Mouse (Mus musculus) liver, embryonic 14.5 days (tissue): ENCODE data around the gene Cmip. TPM values are rescaled to one million over a fixed set of nuclear protein-coding genes. Genes with fewer than 3 reads are reported as not detected.

Experiments used
- ATAC-seq: fragments of 200-750 bp; cut with Nextera tagmentation; 2 replicates; pipeline ENCODE4 v1.8.0; 2017; ENCODE audit warnings: moderate number of reproducible peaks, mild to moderate bottlenecking, moderate library complexity; ENCODE audit not compliant: insufficient read depth
- DNase-seq, 3 experiments: peaks; one replicate each; pipeline ENCODE4 v3.0.0-alpha.2; 2012 to 2013; ENCODE audit warnings: low read depth in 3 of 3, low spot score in 3 of 3
- H3K27ac ChIP-seq: fragments of 300-500 bp; sonication (generic); 2 replicates; pipeline ENCODE4 v1.5.1; 2014; ENCODE audit warnings: moderate library complexity, mild to moderate bottlenecking, control low read depth, inconsistent platforms
- H3K27me3 ChIP-seq: fragments of 300-500 bp; sonication (generic); 2 replicates; pipeline ENCODE4 v1.6.1; 2014; ENCODE audit warnings: mild to moderate bottlenecking, low read length, moderate library complexity; ENCODE audit not compliant: control insufficient read depth, insufficient read depth
- H3K36me3 ChIP-seq: fragments of 300-500 bp; sonication (generic); replicated peaks from 2 replicates; pipeline ENCODE4 v1.6.1; 2014; ENCODE audit warnings: low read depth; ENCODE audit not compliant: control insufficient read depth, insufficient read depth
- H3K4me1 ChIP-seq, 2 experiments: fragments of 200-500 bp in 1 of 2; fragments of 300-500 bp in 1 of 2; sonication (generic) in 1 of 2; replicated peaks; 2 replicates each; pipeline ENCODE4 v1.6.1; 2012 to 2014; ENCODE audit warnings: antibody characterized with exemption in 1 of 2, inconsistent platforms in 1 of 2, low read length in 1 of 2; ENCODE audit not compliant: control insufficient read depth in 2 of 2, insufficient read depth in 2 of 2
- H3K4me2 ChIP-seq: fragments of 300-500 bp; sonication (generic); 2 replicates; pipeline ENCODE4 v1.6.1; 2014; ENCODE audit warnings: low read depth, mild to moderate bottlenecking, control low read depth, moderate library complexity
- H3K4me3 ChIP-seq, 2 experiments: fragments of 200-500 bp in 1 of 2; fragments of 300-500 bp in 1 of 2; sonication (generic) in 1 of 2; 2 replicates each; pipeline ENCODE4 v1.5.1; 2012 to 2014; ENCODE audit warnings: low read depth in 2 of 2, low read length in 2 of 2, mild to moderate bottlenecking in 2 of 2, control low read depth in 1 of 2, inconsistent platforms in 1 of 2, moderate library complexity in 1 of 2; ENCODE audit not compliant: insufficient read depth in 1 of 2
- H3K9ac ChIP-seq: fragments of 300-500 bp; sonication (generic); replicated peaks from 2 replicates; pipeline ENCODE4 v1.6.1; 2014; ENCODE audit warnings: mild to moderate bottlenecking, control low read depth, moderate library complexity
- H3K9me3 ChIP-seq: fragments of 300-500 bp; sonication (generic); 2 replicates; pipeline ENCODE4 v1.6.1; 2016; ENCODE audit warnings: low read length, mixed read lengths; ENCODE audit not compliant: control insufficient read depth
- CTCF ChIP-seq: IDR thresholded peaks from 2 replicates; pipeline ENCODE4 v1.5.1; 2016; ENCODE audit warnings: antibody characterized with exemption, low read depth, control low read depth
- EP300 ChIP-seq: IDR thresholded peaks from 2 replicates; pipeline ENCODE4 v1.6.1; 2016; ENCODE audit warnings: antibody characterized with exemption, low read depth
- WGBS: fragments of 180-500 bp; shearing (Covaris S2); extraction: QIAGEN DNeasy Blood & Tissue Kit; methylation state at CpG from one replicate; pipeline ENCODE4 v1.1.7; 2014; ENCODE audit not compliant: insufficient replicate concordance; 5-methylcytosine and 5-hydroxymethylcytosine counted together
- polyA plus RNA-seq, 2 experiments: library from polyadenylated mRNA; depleted of rRNA in 1 of 2; stranded (reverse) in 1 of 2; unstranded in 1 of 2; fragments of >200 nt; fragmentation: Nextera tagmentation in 1 of 2; extraction: Ambion mirVana in 1 of 2; gene quantifications; 2 replicates each; pipeline versions ENCODE4 v1.2.1 to v1.2.3; 2012 to 2014

Gene Cmip
- polyA plus RNA-seq, 2 experiments, result 6.7 to 10.4 TPM

- DNase-seq, result no peak
- peak overlapping the region; percentile 88 for H3K4me2 ChIP-seq
- H3K9me3 ChIP-seq, result no peaks in the 10 kb centered on the region
- 64% methylated on average over 14 of the region's 14 CpGs for WGBS
- H3K4me1 ChIP-seq, result peaks cover 35 to 48% of the 10 kb centered on the region in 2 experiments
- peak overlapping the region; percentile 22 to 80; a peak in 3 of 4 replicates for H3K4me3 ChIP-seq
- H3K9ac ChIP-seq, result peak overlapping the region; percentile 19; the same call in 1 of the 2 replicates
- ATAC-seq, result no peak
- no peak overlapping the region for H3K27ac ChIP-seq
- H3K36me3 ChIP-seq, result no peaks in the 10 kb centered on the region
- H3K27me3 ChIP-seq, result no peaks in the 10 kb centered on the region
- TF ChIP-seq EP300 (no peak), CTCF (no peak)
Measured at GRCm38 (mm10) chr8:117260234-117260929, 3.5 kb downstream of the Cmip start.

- no peak overlapping the region for H3K4me3 ChIP-seq
- WGBS, result 65% methylated on average over 14 of the region's 14 CpGs
- DNase-seq, result no peak
- peaks cover 31 to 46% of the 10 kb centered on the region in 2 experiments for H3K4me1 ChIP-seq
- TF ChIP-seq EP300 (no peak), CTCF (no peak)
- H3K27me3 ChIP-seq, result no peaks in the 10 kb centered on the region
- peak overlapping the region; percentile 88 for H3K4me2 ChIP-seq
- H3K36me3 ChIP-seq, result no peaks in the 10 kb centered on the region
- no peaks in the 10 kb centered on the region for H3K9me3 ChIP-seq
- H3K27ac ChIP-seq, result no peak overlapping the region
- ATAC-seq, result no peak
- H3K9ac ChIP-seq, result no peak overlapping the region
Measured at GRCm38 (mm10) chr8:117260930-117261475, 4.1 kb downstream of the Cmip start.

GRCm38 (mm10) chr8:117261702-117262101, 4.8 kb downstream of the Cmip start:
- DNase-seq, result no peak
- H3K27ac ChIP-seq, result no peak overlapping the region
- H3K9ac ChIP-seq, result no peak overlapping the region
- no peaks in the 10 kb centered on the region for H3K36me3 ChIP-seq
- peaks cover 30 to 45% of the 10 kb centered on the region in 2 experiments for H3K4me1 ChIP-seq
- WGBS, result 37% methylated on average over 9 of the region's 9 CpGs
- no peaks in the 10 kb centered on the region for H3K27me3 ChIP-seq
- no peaks in the 10 kb centered on the region for H3K9me3 ChIP-seq
- H3K4me3 ChIP-seq, result no peak overlapping the region
- peak overlapping the region; percentile 38 for H3K4me2 ChIP-seq
- TF ChIP-seq EP300, result no peak
- no peak for TF ChIP-seq CTCF
- no peak for ATAC-seq

GRCm38 (mm10) chr8:117262685-117263084, 5.8 kb downstream of the Cmip start:
- H3K9me3 ChIP-seq, result no peaks in the 10 kb centered on the region
- H3K4me3 ChIP-seq, result no peak overlapping the region
- peak overlapping the region; percentile 37 for H3K4me2 ChIP-seq
- H3K27ac ChIP-seq, result no peak overlapping the region; the same call in 1 of the 2 replicates
- H3K9ac ChIP-seq, result no peak overlapping the region; the same call in 1 of the 2 replicates
- ATAC-seq (no peak), DNase-seq (no peak)
- no peak for TF ChIP-seq EP300
- TF ChIP-seq CTCF, result no peak
- 21% methylated on average over 8 of the region's 8 CpGs for WGBS
- H3K4me1 ChIP-seq, result peaks cover 32 to 50% of the 10 kb centered on the region in 2 experiments
- no peaks in the 10 kb centered on the region for H3K36me3 ChIP-seq
- no peaks in the 10 kb centered on the region for H3K27me3 ChIP-seq

- DNase-seq (no peak), ATAC-seq (peak; percentile 68)
- Histone ChIP-seq H3K4me3 (no peak overlapping the region), H3K27me3 (no peaks in the 10 kb centered on the region), H3K4me1 (peaks cover 32 to 50% of the 10 kb centered on the region in 2 experiments), H3K27ac (no peak overlapping the region), H3K4me2 (peak overlapping the region; percentile 37), H3K9me3 (no peaks in the 10 kb centered on the region), H3K36me3 (no peaks in the 10 kb centered on the region), H3K9ac (no peak overlapping the region)
- 6% methylated on average over 6 of the region's 6 CpGs for WGBS
- no peak for TF ChIP-seq CTCF
- TF ChIP-seq EP300, result peak; percentile 40
Measured at GRCm38 (mm10) chr8:117263442-117263841, 6.6 kb downstream of the Cmip start.
